Mouse (Mus musculus): ENCODE data around the gene 1810037I17Rik. TPM values are rescaled to one million over a fixed set of nuclear protein-coding genes. Genes with fewer than 3 reads are reported as not detected.
"Not testable (repeated sequence)": the region's sequence is repeated elsewhere in the genome, so short reads cannot be mapped to it uniquely, and the experiment has no call there.

1810037I17Rik gene
- polyA plus RNA-seq, 1 experiment from 2014 or later = 71.2 TPM

DNA sequence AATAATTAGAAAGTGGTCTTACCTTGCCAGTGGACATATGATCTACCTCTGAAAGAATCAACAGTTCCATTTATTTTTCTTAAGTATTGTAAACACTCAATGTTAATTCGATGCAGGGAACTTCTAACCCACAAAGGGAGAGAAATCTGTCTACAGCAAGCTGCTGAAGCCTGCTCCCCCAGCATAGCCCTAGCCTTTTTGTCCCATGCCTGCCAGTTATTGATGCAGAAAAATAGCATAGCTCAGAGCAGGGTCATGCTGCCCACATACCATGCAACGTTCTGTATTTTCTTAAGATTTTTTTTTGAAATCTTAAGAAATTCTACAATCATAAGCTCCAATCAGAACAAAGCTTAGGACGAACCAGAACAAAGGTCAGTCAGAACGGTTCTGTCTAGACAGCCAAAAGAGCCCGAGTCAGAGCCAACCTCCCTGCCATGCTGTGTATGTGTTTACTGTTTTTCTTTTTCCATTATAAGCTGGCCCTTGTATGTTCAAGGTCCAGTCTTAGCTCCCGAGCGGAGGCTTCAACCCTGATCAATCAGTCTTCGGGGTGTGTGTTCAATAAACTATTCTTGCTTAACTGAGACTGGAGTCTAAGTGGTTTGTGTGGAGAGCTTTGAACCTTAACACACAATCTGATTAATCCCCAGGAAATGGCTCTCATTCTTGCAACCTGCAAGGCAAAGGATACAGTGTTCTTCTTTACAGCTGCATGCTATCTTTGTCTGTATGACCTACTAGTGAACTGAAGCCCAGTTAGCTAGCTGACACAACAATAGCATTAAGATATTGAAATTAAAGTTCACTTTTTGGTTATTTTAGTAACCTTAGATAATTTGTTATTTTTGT lies 2.1 kb upstream of the 1810037I17Rik start:
- Histone ChIP-seq H3K9ac (ENCODE audit: low read length) (no peak overlapping the region), H3K4me1 (ENCODE audit: control insufficient read depth, insufficient read depth, low read length) (no peaks in the 10 kb centered on the region), H3K36me3 (ENCODE audit: control insufficient read depth, insufficient read depth, low read length) (no peaks in the 10 kb centered on the region), H3K4me2 (ENCODE audit: low read depth, severe bottlenecking) (no peak overlapping the region), H3K4me3 (ENCODE audit: low read depth, low read length) (no peak overlapping the region), H3K9me3 (ENCODE audit: control insufficient read depth, low read length) (no peaks in the 10 kb centered on the region), H3K27me3 (ENCODE audit: control insufficient read depth, insufficient read depth, low read length) (no peaks in the 10 kb centered on the region), H3K27ac (replicated peaks; ENCODE audit: low read depth, low read length) (no peak overlapping the region)
- WGBS = 88% methylated on average over 8 of the region's 8 CpGs
- DNase-seq (ENCODE audit: low spot score) = no peak
- ATAC-seq (ENCODE audit: insufficient number of reproducible peaks, low FRiP score, low TSS enrichment, low read depth) = no peak

DNA sequence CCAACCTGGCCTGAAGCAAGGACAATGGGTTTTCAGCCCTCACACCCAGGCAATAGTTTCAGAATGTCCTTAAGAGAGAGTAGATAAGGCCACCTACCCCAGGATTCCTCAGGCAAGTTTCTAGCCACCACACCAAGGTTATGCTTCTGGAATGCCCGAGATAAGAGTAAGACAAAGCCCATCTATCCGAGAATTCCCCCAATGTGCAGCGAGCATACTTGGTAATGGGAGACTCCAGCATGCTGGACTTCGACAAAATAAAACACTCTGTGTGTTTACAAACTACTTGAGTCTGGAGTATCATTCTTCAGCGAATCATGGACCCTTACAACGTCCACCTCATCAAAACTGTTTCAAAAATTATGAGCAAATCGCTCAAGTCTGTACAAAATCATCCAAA lies 856 bp upstream of the 1810037I17Rik start:
- no peaks in the 10 kb centered on the region for H3K27me3 ChIP-seq (ENCODE audit: control insufficient read depth, insufficient read depth, low read length)
- ATAC-seq (ENCODE audit: insufficient number of reproducible peaks, low FRiP score, low TSS enrichment, low read depth) (no peak), DNase-seq (ENCODE audit: low spot score) (no peak)
- H3K9me3 ChIP-seq (ENCODE audit: control insufficient read depth, low read length) = no peaks in the 10 kb centered on the region
- H3K36me3 ChIP-seq (ENCODE audit: control insufficient read depth, insufficient read depth, low read length) = no peaks in the 10 kb centered on the region
- peak overlapping the region; percentile 44; the same call in 1 of the 2 replicates for H3K4me2 ChIP-seq (ENCODE audit: low read depth, severe bottlenecking)
- 71% methylated on average over 7 of the region's 7 CpGs for WGBS
- no peaks in the 10 kb centered on the region for H3K4me1 ChIP-seq (ENCODE audit: control insufficient read depth, insufficient read depth, low read length)
- no peak overlapping the region for H3K9ac ChIP-seq (ENCODE audit: low read length)
- no peak overlapping the region for H3K4me3 ChIP-seq (ENCODE audit: low read depth, low read length)
- H3K27ac ChIP-seq (replicated peaks; ENCODE audit: low read depth, low read length) = no peak overlapping the region

DNA sequence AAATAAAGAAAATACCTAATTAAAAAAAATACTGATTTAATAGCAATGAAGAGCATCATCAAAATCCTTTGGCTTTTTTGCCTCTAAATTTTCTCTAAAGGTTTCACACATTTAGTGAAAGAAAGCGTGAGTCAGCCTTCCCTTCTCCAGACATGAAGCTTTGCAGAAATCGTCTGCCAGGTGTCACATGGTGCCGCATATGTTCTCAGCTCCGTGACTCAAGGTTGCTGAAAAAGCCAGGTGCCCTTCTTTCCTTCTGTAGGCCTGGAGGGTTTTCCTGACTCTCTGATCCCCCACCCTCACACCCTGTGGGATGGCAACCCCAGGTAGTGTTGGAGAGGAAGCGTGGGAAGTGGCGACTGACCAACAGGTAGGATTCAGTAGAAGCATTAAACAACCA lies 5.7 kb downstream of the 1810037I17Rik start:
- Histone ChIP-seq H3K9me3 (ENCODE audit: control insufficient read depth, low read length) (no peaks in the 10 kb centered on the region), H3K4me1 (ENCODE audit: control insufficient read depth, insufficient read depth, low read length) (no peaks in the 10 kb centered on the region), H3K9ac (ENCODE audit: low read length) (no peak overlapping the region), H3K27ac (replicated peaks; ENCODE audit: low read depth, low read length) (no peak overlapping the region), H3K4me2 (ENCODE audit: low read depth, severe bottlenecking) (no peak overlapping the region), H3K27me3 (ENCODE audit: control insufficient read depth, insufficient read depth, low read length) (no peaks in the 10 kb centered on the region), H3K4me3 (ENCODE audit: low read depth, low read length) (no peak overlapping the region), H3K36me3 (ENCODE audit: control insufficient read depth, insufficient read depth, low read length) (no peaks in the 10 kb centered on the region)
- ATAC-seq (ENCODE audit: insufficient number of reproducible peaks, low FRiP score, low TSS enrichment, low read depth) (no peak), DNase-seq (ENCODE audit: low spot score) (no peak)
- 85% methylated on average over 6 of the region's 6 CpGs for WGBS

DNA sequence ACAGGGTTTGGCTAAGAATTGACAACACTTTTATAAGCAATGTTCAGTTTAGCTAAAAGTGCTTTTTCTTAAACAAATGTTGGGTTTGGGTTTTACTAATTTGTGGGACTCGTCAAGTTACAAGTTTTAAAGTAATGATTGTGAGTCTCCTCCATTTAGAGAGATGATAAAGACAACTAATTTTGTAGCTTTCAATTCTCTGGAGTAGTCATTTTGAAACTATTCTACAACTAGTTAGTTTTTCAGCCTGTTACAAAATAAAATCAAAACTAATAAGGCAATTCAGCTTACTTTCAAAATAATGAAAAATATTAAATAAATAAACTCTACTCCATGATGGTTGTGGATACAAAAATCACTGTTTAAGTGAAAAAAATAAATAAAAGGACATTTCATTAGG lies 8.5 kb downstream of the 1810037I17Rik start:
- Histone ChIP-seq H3K27ac (replicated peaks; ENCODE audit: low read depth, low read length) (no peak overlapping the region), H3K36me3 (ENCODE audit: control insufficient read depth, insufficient read depth, low read length) (no peaks in the 10 kb centered on the region), H3K4me2 (ENCODE audit: low read depth, severe bottlenecking) (no peak overlapping the region), H3K4me3 (ENCODE audit: low read depth, low read length) (no peak overlapping the region), H3K27me3 (ENCODE audit: control insufficient read depth, insufficient read depth, low read length) (no peaks in the 10 kb centered on the region), H3K9me3 (ENCODE audit: control insufficient read depth, low read length) (no peaks in the 10 kb centered on the region), H3K9ac (ENCODE audit: low read length) (no peak overlapping the region), H3K4me1 (ENCODE audit: control insufficient read depth, insufficient read depth, low read length) (no peaks in the 10 kb centered on the region)
- DNase-seq (ENCODE audit: low spot score) = no peak
- ATAC-seq (ENCODE audit: insufficient number of reproducible peaks, low FRiP score, low TSS enrichment, low read depth) = no peak
- 90% methylated on average over 1 of the region's 1 CpGs for WGBS

DNA sequence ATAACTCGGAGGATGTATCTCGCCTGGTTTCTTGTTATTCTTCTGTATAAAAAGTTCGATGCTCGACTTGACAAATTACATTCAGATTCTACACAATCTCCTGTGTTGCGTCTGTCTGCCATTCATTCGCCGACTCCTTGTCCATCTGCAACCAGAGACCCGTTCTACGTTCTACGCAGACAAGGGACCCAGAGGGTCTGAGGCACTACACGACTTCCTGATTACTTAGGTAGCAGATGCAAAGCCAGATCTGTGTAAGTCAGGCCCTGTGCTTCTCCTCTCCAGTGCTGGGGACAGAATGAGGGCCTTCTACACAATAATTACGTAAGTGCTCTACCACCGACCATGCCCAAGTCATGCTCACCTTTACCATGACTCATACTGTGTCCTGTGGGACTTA lies 13.2 kb downstream of the 1810037I17Rik start:
- H3K4me2 ChIP-seq (ENCODE audit: low read depth, severe bottlenecking); H3K36me3 ChIP-seq (ENCODE audit: control insufficient read depth, insufficient read depth, low read length); H3K4me1 ChIP-seq (ENCODE audit: control insufficient read depth, insufficient read depth, low read length); H3K9ac ChIP-seq (ENCODE audit: low read length); H3K9me3 ChIP-seq (ENCODE audit: control insufficient read depth, low read length); DNase-seq (ENCODE audit: low spot score); H3K27ac ChIP-seq (replicated peaks; ENCODE audit: low read depth, low read length); H3K4me3 ChIP-seq (ENCODE audit: low read depth, low read length); H3K27me3 ChIP-seq (ENCODE audit: control insufficient read depth, insufficient read depth, low read length); ATAC-seq (ENCODE audit: insufficient number of reproducible peaks, low FRiP score, low TSS enrichment, low read depth): not testable (repeated sequence)
- 89% methylated on average over 13 of the region's 13 CpGs for WGBS

DNA sequence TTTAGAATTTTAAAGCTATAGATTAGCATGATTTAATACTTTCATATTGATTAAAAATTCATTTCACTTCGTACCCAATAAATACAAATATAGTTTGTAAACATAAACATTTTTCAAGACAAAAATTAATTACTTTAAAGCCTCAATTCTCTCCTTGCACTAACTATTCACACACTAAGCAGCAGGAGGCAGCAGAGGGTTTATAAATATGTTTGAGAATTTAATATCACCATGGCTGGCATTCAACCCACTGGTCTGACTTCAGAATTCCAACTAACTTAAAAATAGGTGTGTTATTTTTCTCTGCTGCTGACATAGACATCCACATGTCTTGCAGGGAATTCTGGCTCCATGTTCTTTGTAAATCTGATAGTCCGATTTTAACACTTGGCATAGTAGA lies 15.2 kb downstream of the 1810037I17Rik start:
- Histone ChIP-seq H3K27ac (replicated peaks; ENCODE audit: low read depth, low read length) (no peak overlapping the region), H3K4me1 (ENCODE audit: control insufficient read depth, insufficient read depth, low read length) (no peaks in the 10 kb centered on the region), H3K27me3 (ENCODE audit: control insufficient read depth, insufficient read depth, low read length) (no peaks in the 10 kb centered on the region), H3K4me3 (ENCODE audit: low read depth, low read length) (no peak overlapping the region), H3K9ac (ENCODE audit: low read length) (no peak overlapping the region), H3K4me2 (ENCODE audit: low read depth, severe bottlenecking) (no peak overlapping the region), H3K36me3 (ENCODE audit: control insufficient read depth, insufficient read depth, low read length) (no peaks in the 10 kb centered on the region), H3K9me3 (ENCODE audit: control insufficient read depth, low read length) (no peaks in the 10 kb centered on the region)
- no peak for ATAC-seq (ENCODE audit: insufficient number of reproducible peaks, low FRiP score, low TSS enrichment, low read depth)
- peak; percentile 53 for DNase-seq (ENCODE audit: low spot score)
- 77% methylated on average over 2 of the region's 2 CpGs for WGBS

DNA sequence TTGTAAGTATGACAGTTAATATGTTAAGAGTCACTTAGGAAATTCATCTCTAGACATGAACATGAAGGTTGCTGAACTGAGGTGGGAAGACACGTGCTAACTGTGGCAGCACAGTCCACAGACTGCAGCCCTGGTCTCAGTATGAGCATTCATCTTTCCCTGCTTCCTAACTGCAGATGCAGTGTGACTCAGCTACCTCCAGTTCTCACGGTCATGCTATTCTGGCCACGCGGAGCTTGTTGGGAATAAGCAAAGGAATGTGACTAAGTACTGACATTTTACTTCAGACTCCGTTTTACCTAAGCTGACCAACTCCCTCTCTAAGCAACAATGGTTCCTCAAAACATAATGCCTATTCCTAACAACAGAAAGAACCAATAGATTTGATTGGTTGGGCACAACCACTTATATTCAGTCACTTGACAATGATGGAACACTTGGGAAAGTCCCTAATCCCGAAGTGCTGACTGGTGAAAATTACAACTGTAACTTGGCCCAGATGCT lies 19.4 kb downstream of the 1810037I17Rik start:
- Histone ChIP-seq H3K4me1 (ENCODE audit: control insufficient read depth, insufficient read depth, low read length) (no peaks in the 10 kb centered on the region), H3K4me3 (ENCODE audit: low read depth, low read length) (no peak overlapping the region), H3K9ac (ENCODE audit: low read length) (no peak overlapping the region), H3K27me3 (ENCODE audit: control insufficient read depth, insufficient read depth, low read length) (no peaks in the 10 kb centered on the region), H3K27ac (replicated peaks; ENCODE audit: low read depth, low read length) (no peak overlapping the region), H3K4me2 (ENCODE audit: low read depth, severe bottlenecking) (no peak overlapping the region), H3K36me3 (ENCODE audit: control insufficient read depth, insufficient read depth, low read length) (no peaks in the 10 kb centered on the region), H3K9me3 (ENCODE audit: control insufficient read depth, low read length) (no peaks in the 10 kb centered on the region)
- 81% methylated on average over 6 of the region's 6 CpGs for WGBS
- no peak for ATAC-seq (ENCODE audit: insufficient number of reproducible peaks, low FRiP score, low TSS enrichment, low read depth)
- no peak for DNase-seq (ENCODE audit: low spot score)

DNA sequence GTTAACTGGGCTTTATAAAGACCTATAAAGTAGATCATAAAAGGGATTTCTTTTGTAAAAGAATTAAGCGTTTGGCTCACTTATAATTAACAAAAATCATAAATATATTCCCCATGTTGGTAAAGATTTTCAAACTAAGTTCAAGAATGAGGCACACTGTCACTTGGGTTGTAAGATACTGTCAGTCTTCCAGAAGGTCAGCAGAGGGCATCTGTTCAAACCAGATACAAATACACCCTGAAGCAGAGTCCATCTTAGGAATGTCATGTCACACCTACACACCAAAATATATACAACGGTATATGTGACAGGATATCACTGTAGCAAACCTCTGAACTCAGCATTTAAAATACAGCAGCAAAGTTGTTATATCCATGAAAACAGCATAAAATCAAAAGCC lies 26.1 kb downstream of the 1810037I17Rik start:
- Histone ChIP-seq H3K36me3 (ENCODE audit: control insufficient read depth, insufficient read depth, low read length) (no peaks in the 10 kb centered on the region; the same call in 1 of the 2 replicates), H3K4me2 (ENCODE audit: low read depth, severe bottlenecking) (no peak overlapping the region), H3K27me3 (ENCODE audit: control insufficient read depth, insufficient read depth, low read length) (no peaks in the 10 kb centered on the region), H3K4me3 (ENCODE audit: low read depth, low read length) (no peak overlapping the region), H3K9me3 (ENCODE audit: control insufficient read depth, low read length) (no peaks in the 10 kb centered on the region), H3K27ac (replicated peaks; ENCODE audit: low read depth, low read length) (no peak overlapping the region), H3K9ac (ENCODE audit: low read length) (no peak overlapping the region), H3K4me1 (ENCODE audit: control insufficient read depth, insufficient read depth, low read length) (no peaks in the 10 kb centered on the region)
- DNase-seq (ENCODE audit: low spot score) (no peak), ATAC-seq (ENCODE audit: insufficient number of reproducible peaks, low FRiP score, low TSS enrichment, low read depth) (no peak)
- WGBS = 96% methylated on average over 2 of the region's 2 CpGs

All from limb, embryonic 11.5 days (tissue).